Mouse (Mus musculus): ENCODE measurements around the gene Btbd8.

Gene Btbd8

DNA sequence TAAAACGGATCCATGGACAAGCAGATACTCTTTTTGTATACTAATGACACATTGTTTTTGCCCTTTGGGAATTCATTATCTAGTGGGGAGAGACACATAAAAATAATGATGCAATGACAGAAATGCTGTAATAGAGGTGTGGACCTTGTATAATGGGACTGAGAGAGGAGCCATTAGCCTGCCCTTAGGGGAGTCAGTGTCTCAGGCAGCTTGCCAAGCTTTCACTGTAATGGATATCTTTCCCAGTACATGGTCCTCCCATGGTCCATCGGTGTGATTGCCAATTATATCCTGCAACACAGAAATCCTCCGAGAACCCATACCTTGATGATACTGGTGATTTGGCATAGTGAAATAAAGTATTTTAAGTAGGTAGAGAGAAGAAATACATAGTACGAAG lies 6.5 kb downstream of the Btbd8 start:
- in situ Hi-C loops (cut with MboI; ENCODE audit: low pct_unique_long_range_greater_than_20kb in 1 of 2, low sequenced_read_pairs in 2 of 2, unreplicated experiment in 1 of 2) = no loop called here

DNA sequence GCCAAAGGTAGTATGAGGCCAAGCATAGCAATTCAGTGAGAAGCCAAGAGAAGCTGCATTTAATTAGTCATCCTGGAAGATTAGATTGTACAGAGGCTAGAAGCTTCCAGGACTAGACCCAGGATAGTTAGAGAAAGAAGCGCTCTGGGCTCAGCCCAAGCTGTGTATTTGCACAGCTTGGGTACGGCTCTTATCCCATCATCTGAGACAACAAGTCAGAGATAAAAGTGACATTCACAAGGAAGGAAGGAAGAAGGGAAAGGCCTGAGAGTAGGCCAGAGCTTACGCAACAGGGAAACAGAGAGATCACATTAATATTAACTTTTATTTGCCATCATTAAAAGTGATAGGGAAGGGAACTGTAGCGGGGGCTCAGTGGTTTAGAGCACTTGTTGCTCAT lies 10.2 kb downstream of the Btbd8 start:
- in situ Hi-C loops (cut with MboI; ENCODE audit: low pct_unique_long_range_greater_than_20kb in 1 of 2, low sequenced_read_pairs in 2 of 2, unreplicated experiment in 1 of 2) = no loop called here

DNA sequence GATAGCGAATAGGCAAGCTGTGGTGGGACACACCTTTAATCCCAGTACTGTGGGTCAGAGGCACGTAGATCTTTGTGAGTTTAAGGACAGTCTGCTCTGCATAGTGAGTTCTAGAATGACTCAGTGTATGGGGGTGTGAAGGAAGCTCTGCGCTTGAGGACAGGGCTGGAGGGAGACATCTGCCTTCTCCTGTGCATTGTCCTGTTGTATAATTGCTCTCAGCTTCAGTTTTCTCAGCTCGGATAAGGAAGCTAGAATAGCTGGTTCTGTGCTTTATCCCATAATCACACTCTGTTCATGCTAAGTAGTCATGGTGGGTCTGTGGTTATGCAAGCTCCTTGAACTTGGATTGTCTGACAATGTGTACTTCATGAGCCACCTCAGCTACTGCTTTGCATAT lies 11.0 kb downstream of the Btbd8 start:
- in situ Hi-C loops (cut with MboI; ENCODE audit: low pct_unique_long_range_greater_than_20kb in 1 of 2, low sequenced_read_pairs in 2 of 2, unreplicated experiment in 1 of 2) = no loop called here

DNA sequence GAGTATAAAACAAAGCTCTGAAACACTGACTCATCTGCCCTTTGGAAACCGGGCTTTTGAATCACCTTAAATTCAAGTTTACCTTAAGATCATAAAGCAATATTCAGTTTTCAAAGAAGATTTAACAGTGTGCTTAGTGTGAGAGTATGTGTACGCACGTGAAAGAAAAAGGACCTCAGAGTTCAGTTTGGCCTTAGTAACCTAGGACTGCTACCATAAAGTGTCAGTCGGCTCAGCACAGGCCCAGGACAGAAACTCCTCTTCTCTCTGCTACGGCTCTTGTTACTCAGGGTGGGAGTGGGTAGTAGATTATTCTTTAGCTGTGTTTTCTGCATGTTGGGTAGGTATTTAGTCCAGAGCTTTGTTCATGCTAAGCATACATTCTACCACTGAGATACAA lies 11.8 kb downstream of the Btbd8 start:
- in situ Hi-C loops (cut with MboI; ENCODE audit: low pct_unique_long_range_greater_than_20kb in 1 of 2, low sequenced_read_pairs in 2 of 2, unreplicated experiment in 1 of 2) = no loop called here

DNA sequence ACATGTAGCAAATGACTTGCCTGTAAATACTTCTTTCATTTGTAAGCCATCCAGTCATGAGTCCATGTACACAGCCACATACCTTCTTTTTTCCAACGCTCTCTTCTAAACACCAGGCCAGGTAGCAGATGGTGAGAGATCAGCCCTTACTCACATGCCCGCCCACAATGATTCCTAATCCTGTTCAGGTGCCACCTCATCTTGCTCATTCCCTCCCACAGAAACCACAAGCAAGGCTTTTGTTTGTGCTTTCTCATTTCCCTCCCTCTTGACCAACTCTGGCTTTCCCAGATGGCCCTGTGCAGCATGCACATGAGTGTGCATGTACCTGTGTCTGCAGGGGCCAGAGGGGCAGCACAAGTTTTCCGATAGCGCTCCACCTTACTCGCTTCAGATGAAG lies 12.5 kb downstream of the Btbd8 start:
- in situ Hi-C loops (cut with MboI; ENCODE audit: low pct_unique_long_range_greater_than_20kb in 1 of 2, low sequenced_read_pairs in 2 of 2, unreplicated experiment in 1 of 2) = no loop called here

DNA sequence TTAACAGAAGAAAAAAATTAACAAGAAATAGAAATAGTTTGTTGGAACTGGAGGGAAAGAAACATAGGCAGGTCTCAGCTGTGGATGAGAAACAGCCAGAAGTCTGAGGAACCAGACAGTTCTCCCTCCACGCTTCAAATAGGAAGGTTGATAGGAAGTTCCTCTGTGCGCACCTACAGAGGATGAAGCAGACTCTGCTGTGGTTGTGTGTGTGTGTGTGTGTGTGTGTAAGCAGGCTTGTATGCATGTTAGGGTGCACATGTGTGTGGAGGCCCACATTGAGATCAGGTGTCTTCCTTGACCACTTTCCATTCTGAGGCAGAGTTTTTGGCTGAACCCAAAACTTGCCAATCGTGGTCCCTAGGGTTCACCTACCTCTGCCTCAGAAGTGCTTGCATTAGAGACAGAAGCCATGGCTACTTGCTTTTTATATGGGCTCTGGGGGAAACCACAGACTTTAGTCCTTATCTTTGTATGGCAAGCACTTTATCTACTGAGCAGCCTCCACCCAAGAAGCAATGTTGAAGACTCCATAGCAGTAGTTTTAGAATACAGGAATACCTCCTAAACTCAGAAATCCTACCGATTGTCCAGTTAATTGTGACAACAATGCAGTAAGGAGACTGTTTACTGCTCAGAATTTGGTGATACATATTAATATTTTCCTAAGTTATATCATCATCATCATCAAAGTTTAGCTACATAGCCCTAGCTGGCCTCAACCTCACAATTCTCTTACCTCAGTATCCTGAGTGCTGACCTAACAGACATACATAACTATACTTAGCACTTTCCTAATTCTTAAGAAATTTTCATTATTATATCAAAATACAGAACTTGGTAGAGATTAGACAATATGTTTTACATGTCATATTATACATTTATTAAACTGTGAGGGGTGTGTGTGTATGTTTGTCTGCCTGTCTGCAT lies 24.6 kb downstream of the Btbd8 start:
- in situ Hi-C loops (cut with MboI; ENCODE audit: low pct_unique_long_range_greater_than_20kb in 1 of 2, low sequenced_read_pairs in 2 of 2, unreplicated experiment in 1 of 2) = no loop called here

DNA sequence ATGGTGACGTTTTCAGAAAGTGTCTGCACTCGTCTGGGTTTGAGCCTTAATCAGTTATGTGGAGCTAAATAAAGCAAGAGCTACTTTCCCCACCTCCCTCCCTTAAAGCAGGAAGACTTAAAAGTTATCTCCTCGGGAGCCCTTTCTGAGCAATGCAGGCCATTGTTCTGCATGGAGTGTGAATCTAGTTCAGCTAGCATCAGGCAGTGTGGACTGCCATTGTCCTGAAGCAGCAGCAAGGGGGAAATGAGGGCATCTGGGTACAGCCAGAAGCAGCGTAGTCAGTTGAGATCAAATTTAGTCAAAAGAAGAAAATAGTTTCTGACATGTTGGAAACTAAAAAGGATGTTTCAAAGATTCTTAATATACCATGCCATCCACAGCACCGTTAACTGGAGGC lies 28.7 kb downstream of the Btbd8 start:
- in situ Hi-C loops (cut with MboI; ENCODE audit: low pct_unique_long_range_greater_than_20kb in 1 of 2, low sequenced_read_pairs in 2 of 2, unreplicated experiment in 1 of 2) = no loop called here

DNA sequence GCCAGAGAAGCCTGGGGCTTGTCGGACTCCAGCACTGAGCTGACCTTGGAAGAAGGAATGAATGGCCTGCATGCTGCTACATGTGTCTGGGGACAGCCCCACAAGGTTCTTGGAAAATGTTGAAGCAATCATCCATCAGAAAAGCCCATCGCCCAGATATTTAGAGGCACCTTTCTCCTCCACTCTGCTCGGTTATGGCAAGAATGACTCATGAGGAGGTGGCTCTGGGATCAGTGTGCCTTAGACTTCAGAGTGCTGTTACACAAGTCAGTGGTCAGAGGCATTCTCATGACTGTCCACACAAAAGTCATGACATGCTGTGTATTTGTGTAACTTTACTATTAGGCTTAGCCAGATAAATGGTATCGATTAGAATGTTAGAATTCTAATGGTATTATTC lies 29.3 kb downstream of the Btbd8 start:
- in situ Hi-C loops (cut with MboI; ENCODE audit: low pct_unique_long_range_greater_than_20kb in 1 of 2, low sequenced_read_pairs in 2 of 2, unreplicated experiment in 1 of 2) = no loop called here

DNA sequence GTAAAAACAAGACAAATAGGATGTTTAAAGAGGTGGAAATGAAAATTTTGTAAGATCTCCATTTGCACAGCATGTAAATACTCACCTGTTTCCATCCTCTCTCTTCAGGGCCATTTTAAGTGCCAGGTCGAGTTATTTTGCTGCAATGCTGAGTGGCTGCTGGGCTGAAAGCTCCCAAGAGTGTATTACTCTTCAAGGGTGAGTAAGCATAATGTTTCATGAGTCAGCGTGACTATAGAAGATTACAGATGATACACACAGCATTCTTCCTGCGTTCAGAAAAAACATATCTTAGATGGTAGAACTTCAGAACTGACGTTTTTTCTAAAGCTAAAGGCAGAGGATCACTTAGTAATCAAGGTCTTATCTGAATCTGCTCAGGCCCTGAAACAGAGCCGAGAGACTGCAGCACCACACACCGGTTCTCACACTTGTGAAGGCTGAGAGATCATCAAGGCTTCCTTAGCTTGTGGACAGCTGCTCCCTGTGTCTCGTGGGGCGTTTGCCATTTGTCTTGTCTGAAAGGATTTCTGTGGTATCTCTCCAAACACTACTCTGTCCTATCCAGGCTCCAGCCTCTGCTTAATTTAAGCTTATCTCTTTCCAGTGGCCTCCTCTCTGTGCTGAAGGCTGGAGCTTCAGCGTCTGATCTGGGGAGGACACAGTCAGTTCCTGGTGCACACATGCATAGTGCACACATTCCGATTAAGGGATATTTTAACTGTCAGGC lies 33.0 kb downstream of the Btbd8 start:
- in situ Hi-C loops (cut with MboI; ENCODE audit: low pct_unique_long_range_greater_than_20kb in 1 of 2, low sequenced_read_pairs in 2 of 2, unreplicated experiment in 1 of 2) = no loop called here

DNA sequence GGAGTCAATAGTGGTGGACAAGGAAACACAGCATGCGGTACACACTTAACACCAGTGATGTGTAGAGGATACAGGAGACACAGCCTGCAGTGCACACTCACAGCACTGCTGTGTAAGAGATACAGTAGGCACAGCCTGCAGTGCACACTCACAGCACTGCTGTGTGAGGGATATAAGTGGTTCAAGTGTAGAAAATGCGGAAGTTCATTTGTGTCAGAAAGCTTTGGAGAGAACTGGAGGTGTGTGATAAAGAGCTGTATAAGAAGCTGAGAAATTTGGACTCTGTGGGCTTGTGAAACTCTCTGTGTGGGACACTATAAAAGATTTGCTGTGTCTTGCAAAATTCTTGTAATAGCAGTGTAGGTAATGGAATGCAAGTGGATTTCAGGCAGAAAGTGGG lies 42.4 kb downstream of the Btbd8 start:
- in situ Hi-C loops (cut with MboI; ENCODE audit: low pct_unique_long_range_greater_than_20kb in 1 of 2, low sequenced_read_pairs in 2 of 2, unreplicated experiment in 1 of 2) = no loop called here

DNA sequence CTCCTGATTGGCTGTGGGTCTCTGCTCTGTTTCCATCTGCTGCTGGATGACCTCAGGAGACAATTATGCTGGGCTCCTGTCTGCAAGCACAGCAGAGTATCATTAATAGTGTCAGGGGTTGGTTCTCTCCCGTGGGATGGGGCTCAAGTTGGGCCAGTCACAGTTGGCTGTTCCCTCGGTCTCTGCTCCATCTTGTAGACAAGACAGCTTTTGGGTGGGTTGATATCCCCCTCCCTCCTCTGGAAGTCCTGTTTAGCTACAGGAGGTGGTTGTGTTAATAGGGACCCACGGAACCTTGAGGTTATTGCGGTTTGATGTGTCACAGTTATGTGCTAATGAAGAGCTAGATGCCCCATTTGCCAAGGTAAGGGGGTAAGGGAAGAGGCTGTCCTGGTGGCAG lies 51.2 kb downstream of the Btbd8 start:
- in situ Hi-C loops (cut with MboI; ENCODE audit: low pct_unique_long_range_greater_than_20kb in 1 of 2, low sequenced_read_pairs in 2 of 2, unreplicated experiment in 1 of 2) = no loop called here

DNA sequence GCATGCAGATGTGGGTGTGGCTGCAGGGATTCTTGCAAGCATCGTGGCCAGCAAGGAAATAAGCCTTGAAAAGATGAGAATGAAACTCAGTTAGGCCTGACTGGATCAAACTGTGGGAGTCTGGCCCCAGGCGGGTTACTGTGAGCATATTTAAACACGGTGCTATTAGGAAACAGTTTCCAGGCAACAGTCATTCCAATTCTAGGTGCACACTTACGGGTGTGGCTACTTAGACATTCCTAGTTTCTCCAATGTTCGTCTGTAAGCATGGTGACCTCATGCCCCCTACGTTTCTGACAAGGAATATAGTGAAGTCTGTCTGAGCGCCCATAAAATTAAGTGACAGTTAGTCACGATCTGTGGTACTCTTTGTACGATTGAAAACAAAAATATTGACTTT lies 53.2 kb downstream of the Btbd8 start:
- in situ Hi-C loops (cut with MboI; ENCODE audit: low pct_unique_long_range_greater_than_20kb in 1 of 2, low sequenced_read_pairs in 2 of 2, unreplicated experiment in 1 of 2) = no loop called here

DNA sequence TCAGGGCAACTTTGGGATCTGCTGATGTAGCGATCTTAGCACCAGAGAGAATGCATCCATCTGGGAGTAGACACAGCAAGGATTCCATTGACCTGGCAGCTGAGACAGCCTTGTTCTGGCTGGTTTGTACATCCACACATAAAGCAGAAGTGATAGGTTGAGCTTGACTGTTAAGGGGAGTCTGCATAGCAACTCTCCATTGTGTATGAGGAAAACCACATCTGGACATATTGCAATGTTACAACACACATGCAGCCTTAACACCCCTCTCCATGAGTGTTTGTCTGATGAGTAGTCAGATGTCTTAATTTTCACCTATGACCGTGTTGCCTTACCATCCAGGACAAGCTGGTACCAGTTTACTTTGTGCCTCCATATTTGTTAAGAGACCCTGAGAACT lies 54.7 kb downstream of the Btbd8 start:
- in situ Hi-C loops (cut with MboI; ENCODE audit: low pct_unique_long_range_greater_than_20kb in 1 of 2, low sequenced_read_pairs in 2 of 2, unreplicated experiment in 1 of 2) = no loop called here

DNA sequence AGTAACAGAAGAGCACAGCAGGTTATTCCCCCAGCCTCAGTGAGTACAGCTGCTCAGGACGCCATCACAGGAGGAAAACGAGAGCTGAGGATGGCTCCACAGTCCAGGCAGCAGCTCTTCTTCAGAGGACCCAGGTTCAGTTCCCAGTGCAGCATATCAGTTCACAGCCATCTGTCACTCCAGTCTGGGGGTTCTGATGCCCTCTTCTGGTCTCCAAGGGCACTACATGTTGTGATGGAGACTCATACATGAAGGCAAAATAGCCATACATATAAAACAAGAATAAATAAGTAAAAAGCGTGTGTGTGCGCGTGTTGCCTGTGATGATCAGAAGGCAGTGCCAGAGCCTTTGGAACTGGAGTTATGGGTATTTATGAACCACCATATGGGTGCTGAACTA lies 57.0 kb downstream of the Btbd8 start:
- in situ Hi-C loops (cut with MboI; ENCODE audit: low pct_unique_long_range_greater_than_20kb in 1 of 2, low sequenced_read_pairs in 2 of 2, unreplicated experiment in 1 of 2) = no loop called here

DNA sequence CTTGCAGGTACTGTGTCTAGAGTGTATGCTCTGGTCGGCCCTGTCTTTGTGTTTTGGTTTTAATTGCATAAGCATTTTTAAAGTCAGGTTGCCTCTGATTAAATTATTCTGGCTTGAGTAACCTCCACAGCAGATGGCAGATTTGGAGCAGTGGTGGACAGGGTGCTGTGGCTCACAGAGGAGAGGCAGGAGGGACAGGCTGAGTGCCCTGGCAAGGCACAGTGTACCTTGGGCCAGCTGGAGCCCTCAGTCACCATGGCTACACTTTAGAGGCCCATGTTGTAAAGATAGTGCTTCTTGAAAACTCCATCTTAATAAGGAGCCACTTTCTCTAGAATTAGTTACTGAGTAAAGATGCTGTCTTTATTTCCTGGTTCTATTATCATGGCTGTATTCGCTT lies 58.2 kb downstream of the Btbd8 start:
- in situ Hi-C loops (cut with MboI; ENCODE audit: low pct_unique_long_range_greater_than_20kb in 1 of 2, low sequenced_read_pairs in 2 of 2, unreplicated experiment in 1 of 2) = no loop called here

DNA sequence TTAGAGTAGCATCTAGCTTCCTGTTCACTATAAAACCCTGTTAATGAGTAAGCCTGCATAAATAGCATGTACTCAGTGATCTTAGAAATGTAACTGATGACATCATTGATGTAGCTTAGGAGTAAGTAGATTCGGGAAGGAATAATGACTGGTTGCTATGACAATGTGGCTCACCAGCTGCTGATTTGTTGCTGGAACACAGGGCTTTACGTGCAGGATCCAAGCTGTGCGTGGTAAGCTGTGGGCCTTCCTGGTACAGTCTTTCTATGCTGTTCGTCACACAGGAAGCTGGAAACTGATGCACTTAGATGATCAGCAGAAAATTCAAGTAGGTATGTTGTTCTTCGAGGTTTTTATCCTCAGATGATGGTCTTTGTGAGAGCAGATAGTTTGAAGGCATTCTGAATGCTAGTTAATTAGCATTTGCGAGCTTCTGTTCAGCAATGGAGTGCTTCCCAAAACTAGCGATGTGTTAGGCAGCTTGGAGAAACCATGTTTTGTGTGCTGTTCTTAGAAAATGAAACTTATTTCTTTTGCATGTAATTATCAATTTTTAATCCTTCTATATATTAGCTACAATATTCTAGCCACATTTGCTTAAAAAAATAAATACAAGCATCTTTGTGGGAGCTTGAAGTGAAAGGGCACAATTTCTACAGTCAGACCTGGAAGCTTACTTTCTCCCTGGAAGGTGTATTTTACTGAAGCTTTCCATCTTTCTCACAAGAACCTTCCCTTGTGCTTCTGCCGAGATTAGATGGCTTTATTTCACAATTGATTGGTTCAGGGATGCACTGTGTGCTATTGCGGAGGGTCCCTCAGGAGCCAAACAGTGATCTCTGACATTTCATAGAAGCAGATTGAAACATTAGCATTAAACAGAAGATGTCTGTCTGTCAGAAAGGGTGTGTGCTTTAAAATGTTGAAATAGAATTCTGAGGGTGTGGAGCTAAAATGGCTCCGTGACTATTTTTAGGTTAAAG lies 60.0 kb downstream of the Btbd8 start:
- in situ Hi-C loops (cut with MboI; ENCODE audit: low pct_unique_long_range_greater_than_20kb in 1 of 2, low sequenced_read_pairs in 2 of 2, unreplicated experiment in 1 of 2) = no loop called here

DNA sequence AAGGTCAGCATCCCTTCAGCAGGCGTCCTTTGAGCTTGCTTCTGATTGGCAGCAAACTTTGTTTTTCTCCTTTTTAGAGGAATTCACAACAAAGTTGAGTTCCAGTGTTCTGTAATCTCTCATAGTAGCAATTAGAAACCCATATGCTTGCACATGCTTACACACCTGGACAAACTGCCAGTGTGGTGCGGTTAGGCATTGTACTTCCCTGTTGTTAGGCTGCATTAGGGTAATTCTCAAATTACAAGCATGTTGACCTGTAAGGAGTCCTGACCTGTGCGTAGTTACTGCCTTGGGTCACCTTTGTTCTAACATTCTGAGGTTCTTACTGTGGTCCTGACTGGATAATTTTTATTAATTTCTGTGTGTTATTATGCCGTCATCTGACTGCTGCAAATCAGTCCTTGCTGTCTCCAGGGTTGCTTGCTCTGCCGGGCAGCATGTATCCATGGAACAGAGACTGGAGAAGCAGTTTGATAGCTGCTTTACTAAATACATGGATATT lies 61.1 kb downstream of the Btbd8 start:
- in situ Hi-C loops (cut with MboI; ENCODE audit: low pct_unique_long_range_greater_than_20kb in 1 of 2, low sequenced_read_pairs in 2 of 2, unreplicated experiment in 1 of 2) = no loop called here

DNA sequence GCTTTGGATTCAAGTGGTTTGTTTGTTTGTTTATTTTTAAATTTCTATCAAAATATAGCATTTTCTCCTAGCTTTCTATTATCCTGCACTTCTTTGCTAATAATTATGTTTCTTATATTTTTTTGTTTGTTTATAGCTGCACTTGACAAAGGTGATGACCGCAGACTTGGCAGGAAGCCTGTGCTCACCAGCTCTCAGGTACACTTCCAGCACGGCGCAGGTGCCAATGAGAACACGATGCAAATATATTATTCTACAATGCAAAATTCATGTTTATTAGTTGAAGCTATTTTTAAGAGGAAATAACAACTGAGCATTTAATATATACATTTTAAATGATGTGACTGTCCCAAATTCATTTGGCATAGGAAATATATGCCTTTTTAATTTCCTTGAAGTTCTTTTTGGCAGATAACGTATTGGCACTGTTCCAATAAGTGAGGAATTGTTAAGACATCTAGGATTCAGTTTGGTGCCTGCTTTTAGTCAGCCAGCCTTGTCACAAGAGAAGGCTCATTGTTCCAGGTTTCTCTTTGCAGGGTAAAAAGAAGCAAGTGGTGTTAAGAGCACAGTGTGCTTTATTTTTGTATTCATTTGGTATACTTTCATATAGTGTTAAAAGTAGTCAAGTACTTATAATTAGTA lies 62.2 kb downstream of the Btbd8 start:
- in situ Hi-C loops (cut with MboI; ENCODE audit: low pct_unique_long_range_greater_than_20kb in 1 of 2, low sequenced_read_pairs in 2 of 2, unreplicated experiment in 1 of 2) = no loop called here
